Mouse (Mus musculus) C2C12 (cell line): ENCODE measurements around the gene Ano6. TPM values are rescaled to one million over a fixed set of nuclear protein-coding genes. Genes with fewer than 3 reads are reported as not detected.

Experiments
- H3K27me3 ChIP-seq: one replicate; pipeline ENCODE4 v1.6.1; 2011; ENCODE audit not compliant: control insufficient read depth, insufficient read depth, insufficient read length
- H3K36me3 ChIP-seq: one replicate; pipeline ENCODE4 v1.6.1; 2011; ENCODE audit not compliant: control insufficient read depth, insufficient read depth
- H3K4me3 ChIP-seq: one replicate; pipeline ENCODE4 v1.5.1; 2011; ENCODE audit warnings: mild to moderate bottlenecking, control low read depth; ENCODE audit not compliant: poor library complexity, insufficient read depth, severe bottlenecking
- H3K79me2 ChIP-seq: one replicate; pipeline ENCODE4 v1.6.1; 2011; ENCODE audit not compliant: control insufficient read depth, insufficient read depth
- H3K79me3 ChIP-seq: one replicate; pipeline ENCODE4 v1.6.1; 2011; ENCODE audit warnings: low read depth, control low read depth
- H3ac ChIP-seq: one replicate; pipeline ENCODE3; 2011; ENCODE audit warnings: low read depth; ENCODE audit not compliant: control insufficient read depth, insufficient read length
- CEBPB ChIP-seq: IDR thresholded peaks from one replicate; pipeline ENCODE4 v1.6.1; 2011; ENCODE audit warnings: low read depth, mild to moderate bottlenecking, control low read depth, moderate library complexity
- CTCF ChIP-seq: IDR thresholded peaks from one replicate; pipeline ENCODE4 v1.5.1; 2011; ENCODE audit not compliant: control insufficient read depth, insufficient read depth, insufficient read length
- FOSL1 ChIP-seq: IDR thresholded peaks from one replicate; pipeline ENCODE4 v1.8.0; 2011; ENCODE audit warnings: mild to moderate bottlenecking, low read length; ENCODE audit not compliant: poor library complexity, insufficient read depth, severe bottlenecking
- MAX ChIP-seq: IDR thresholded peaks from one replicate; pipeline ENCODE4 v1.6.1; 2011; ENCODE audit warnings: mild to moderate bottlenecking, control low read depth
- MYOD1 ChIP-seq: IDR thresholded peaks from one replicate; pipeline ENCODE4 v1.6.1; 2011; ENCODE audit warnings: low read depth; ENCODE audit not compliant: control insufficient read depth, insufficient read length
- MYOG ChIP-seq: IDR thresholded peaks from one replicate; pipeline ENCODE4 v1.6.1; 2011; ENCODE audit not compliant: control insufficient read depth, insufficient read length; ENCODE audit errors: extremely low read depth
- USF1 ChIP-seq: IDR thresholded peaks from one replicate; pipeline ENCODE4 v1.6.1; 2011; ENCODE audit warnings: low read depth, mild to moderate bottlenecking, control low read depth, moderate library complexity
- long read RNA-seq, 2 experiments: library from polyadenylated mRNA; unstranded; transcript quantifications; one replicate each; pipeline ENCODE4 v2.0.0; 2019 to 2020
- polyA plus RNA-seq: library from polyadenylated mRNA; unstranded; fragments of >200 nt; fragmentation: generic; extraction: Trizol; gene quantifications from one replicate; pipeline ENCODE4 v1.2.1, GENCODE M21; 2012; ENCODE audit warnings: missing spikeins

Gene Ano6
- polyA plus RNA-seq: 73.2 TPM
- long read RNA-seq, experiment 1, full-length matches to known transcripts: 7 of 32 reads
- long read RNA-seq, experiment 1, partial matches to known transcripts: 6 of 32 reads
- long read RNA-seq, experiment 1, other reads (novel, unspliced or antisense): 19 of 32 reads
- long read RNA-seq, experiment 2, full-length matches to known transcripts: 320 of 394 reads
- long read RNA-seq, experiment 2, partial matches to known transcripts: 43 of 394 reads
- long read RNA-seq, experiment 2, other reads (novel, unspliced or antisense): 31 of 394 reads

DNA sequence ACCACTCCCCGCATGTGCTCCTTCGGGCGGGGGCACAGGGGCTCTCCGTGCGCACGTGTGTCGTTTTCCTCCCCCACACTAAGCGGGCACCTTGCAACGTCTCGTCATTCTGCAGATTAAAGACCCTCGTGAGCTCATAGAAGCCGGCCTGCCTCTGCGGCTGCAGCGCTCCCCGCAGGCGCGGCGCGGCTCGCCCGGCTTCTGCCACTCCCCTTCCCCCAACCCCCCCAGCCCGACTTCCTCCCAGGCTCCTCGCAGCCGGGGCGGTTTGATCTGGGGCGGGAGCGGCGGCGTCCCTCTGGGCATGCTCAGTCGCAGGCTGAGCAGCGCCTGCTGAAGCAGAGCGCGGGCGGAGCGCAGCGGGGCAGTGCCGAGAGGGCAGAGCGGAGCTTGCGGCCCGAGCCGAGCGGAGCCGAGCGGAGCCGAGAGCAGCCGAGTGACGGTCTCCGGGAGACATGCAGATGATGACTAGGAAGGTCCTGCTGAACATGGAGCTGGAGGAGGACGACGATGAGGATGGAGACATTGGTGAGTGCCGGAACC is at the start of gene Ano6:
Gene Ano6, plus strand, starts transcription at position 315 of the 543 bp plus-strand sequence.
- Histone ChIP-seq H3K79me3 (peaks cover 46% of the 10 kb centered on the region), H3K27me3 (no peaks in the 10 kb centered on the region), H3K79me2 (peaks cover 50% of the 10 kb centered on the region), H3ac (peak within 1 kb of the TSS; percentile 82), H3K36me3 (peaks cover 22% of the 10 kb centered on the region), H3K4me3 (peak within 1 kb of the TSS; percentile 99)
- TF ChIP-seq USF1 (no peak), MAX (peak; percentile 68)

DNA sequence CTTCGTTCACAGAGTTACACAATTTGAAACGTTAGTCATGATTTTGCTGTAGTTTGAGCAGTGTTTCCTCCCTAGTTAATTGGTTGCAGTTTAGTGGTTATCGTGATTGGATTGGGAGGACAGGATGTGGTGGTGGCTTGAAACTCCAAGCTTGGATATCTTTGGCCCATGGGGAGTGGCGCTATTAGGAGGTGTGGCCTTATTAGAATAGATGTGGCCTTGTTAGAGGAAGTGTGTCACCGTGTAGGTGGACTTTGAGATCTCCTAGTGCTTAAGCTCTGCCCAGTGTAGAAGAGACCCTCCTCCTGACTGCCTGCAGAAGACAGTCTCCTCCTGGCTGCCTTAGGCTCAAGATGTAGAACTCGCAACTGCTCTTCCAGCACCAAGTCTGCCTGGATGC is 47.7 kb upstream of the Ano6 start:
- no peaks in the 10 kb centered on the region for H3K36me3 ChIP-seq
- H3K79me2 ChIP-seq: no peaks in the 10 kb centered on the region
- no peaks in the 10 kb centered on the region for H3K27me3 ChIP-seq
- H3K79me3 ChIP-seq: no peaks in the 10 kb centered on the region
- TF ChIP-seq USF1 (no peak), MAX (no peak), CEBPB (no peak), CTCF (no peak), MYOD1 (no peak), MYOG (no peak), FOSL1 (no peak)
- no peak overlapping the region for H3K4me3 ChIP-seq
- no peak overlapping the region for H3ac ChIP-seq

- no peak overlapping the region for H3ac ChIP-seq
Observed at GRCm38 (mm10) chr15:95743856-95744255, 46.8 kb upstream of the Ano6 start.

DNA sequence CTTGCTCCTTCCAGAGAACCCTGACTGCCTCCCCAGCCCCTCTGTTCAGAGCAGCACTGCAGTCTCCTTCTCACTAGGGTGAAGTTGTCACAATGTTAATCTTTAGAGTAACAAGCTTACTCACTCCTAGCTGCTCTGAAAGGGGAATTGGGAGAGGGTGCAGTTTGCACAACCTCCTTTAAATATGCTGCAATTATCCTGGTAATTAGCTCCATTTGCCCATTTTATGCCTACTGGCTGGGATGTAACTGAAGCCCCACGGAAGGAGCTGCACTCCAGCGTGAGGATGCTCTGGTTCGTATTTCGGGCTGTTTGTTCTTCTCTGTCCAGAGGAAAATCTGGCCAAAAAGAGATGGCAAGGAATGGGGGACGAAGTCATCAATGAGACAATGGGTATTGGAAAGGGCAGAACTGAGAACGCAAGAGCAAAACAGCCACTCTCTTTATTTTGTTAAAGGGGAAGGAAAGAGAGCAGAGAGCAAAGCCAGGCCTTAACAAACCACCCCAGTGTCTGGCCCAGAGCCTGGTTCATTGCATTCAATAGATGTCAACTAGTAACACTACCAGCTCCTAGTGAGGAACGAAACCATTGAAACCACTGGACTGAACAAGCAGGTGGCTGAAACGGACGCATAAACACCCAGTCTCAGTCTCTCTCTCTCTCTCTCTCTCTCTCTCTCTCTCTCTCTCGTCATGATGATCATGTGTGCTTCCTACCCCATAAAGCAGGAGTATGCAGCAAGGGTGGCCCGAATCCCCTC is 45.1 kb upstream of the Ano6 start:
- H3K79me2 ChIP-seq: no peaks in the 10 kb centered on the region
- TF ChIP-seq CTCF: no peak
- TF ChIP-seq MYOG: no peak
- TF ChIP-seq MAX: no peak
- TF ChIP-seq FOSL1: no peak
- TF ChIP-seq CEBPB: no peak
- no peak for TF ChIP-seq USF1
- TF ChIP-seq MYOD1: no peak
- H3ac ChIP-seq: no peak overlapping the region
- no peaks in the 10 kb centered on the region for H3K27me3 ChIP-seq
- H3K4me3 ChIP-seq: no peak overlapping the region
- no peaks in the 10 kb centered on the region for H3K79me3 ChIP-seq
- no peaks in the 10 kb centered on the region for H3K36me3 ChIP-seq

More at GRCm38 (mm10) chr15:95743856-95744255, 46.8 kb upstream of the Ano6 start:
- TF ChIP-seq CEBPB (no peak), MYOG (no peak), MAX (no peak), FOSL1 (no peak), MYOD1 (no peak), USF1 (no peak), CTCF (no peak)
- Histone ChIP-seq H3K79me2 (no peaks in the 10 kb centered on the region), H3K4me3 (no peak overlapping the region), H3K36me3 (no peaks in the 10 kb centered on the region), H3K27me3 (no peaks in the 10 kb centered on the region), H3K79me3 (no peaks in the 10 kb centered on the region)

GRCm38 (mm10) chr15:95746513-95746912 is 44.1 kb upstream of the Ano6 start:
- Histone ChIP-seq H3K4me3 (no peak overlapping the region), H3K79me2 (no peaks in the 10 kb centered on the region), H3K27me3 (no peaks in the 10 kb centered on the region), H3K79me3 (no peaks in the 10 kb centered on the region), H3ac (no peak overlapping the region), H3K36me3 (no peaks in the 10 kb centered on the region)
- TF ChIP-seq CTCF (no peak), CEBPB (no peak), MYOG (no peak), USF1 (no peak), MAX (no peak), MYOD1 (no peak)
